Mouse (Mus musculus) kidney, adult 2 months (tissue): Measurements from ENCODE around the gene Kcnk7. TPM values are rescaled to one million over a fixed set of nuclear protein-coding genes. Genes with fewer than 3 reads are reported as not detected.

Experiments used
- DNase-seq: peaks from one replicate; pipeline ENCODE4 v3.0.0; 2021
- H3K27ac ChIP-seq: fragments of 200-500 bp; 2 replicates; pipeline ENCODE4 v1.5.1; 2012; ENCODE audit warnings: low read depth, low read length, control low read depth, inconsistent platforms; ENCODE audit not compliant: insufficient read depth
- H3K27me3 ChIP-seq: fragments of 200-500 bp; replicated peaks from 2 replicates; pipeline ENCODE4 v1.6.1; 2012; ENCODE audit warnings: mild to moderate bottlenecking, moderate library complexity, low read length, inconsistent platforms; ENCODE audit not compliant: control insufficient read depth, insufficient read depth
- H3K36me3 ChIP-seq: fragments of 200-500 bp; 2 replicates; pipeline ENCODE4 v1.6.1; 2012; ENCODE audit warnings: mild to moderate bottlenecking, moderate library complexity, low read length, inconsistent platforms; ENCODE audit not compliant: control insufficient read depth, insufficient read depth
- H3K4me1 ChIP-seq: fragments of 200-500 bp; 2 replicates; pipeline ENCODE4 v1.6.1; 2011; ENCODE audit warnings: low read length; ENCODE audit not compliant: control insufficient read depth, insufficient read depth
- H3K4me3 ChIP-seq: fragments of 200-500 bp; 2 replicates; pipeline ENCODE4 v1.5.1; 2011; ENCODE audit warnings: mild to moderate bottlenecking, low read depth, low read length, control low read depth; ENCODE audit not compliant: insufficient read depth
- CTCF ChIP-seq: fragments of 200-500 bp; conservative IDR thresholded peaks from 2 replicates; pipeline ENCODE4 v1.5.1; 2011; ENCODE audit warnings: low read depth, mild to moderate bottlenecking, control low read depth, low read length, moderate library complexity, mixed read lengths; ENCODE audit not compliant: insufficient read depth, insufficient read length
- POLR2A ChIP-seq: fragments of 200-500 bp; IDR thresholded peaks from one replicate; pipeline ENCODE4 v1.6.1; 2011; ENCODE audit warnings: low read depth, low read length, control low read depth
- WGBS: fragments of 180-500 bp; shearing (Covaris S2); methylation state at CpG from one replicate; pipeline ENCODE4 v1.1.7; 2018; 5-methylcytosine and 5-hydroxymethylcytosine counted together
- polyA plus RNA-seq: library from polyadenylated mRNA; depleted of rRNA; stranded (reverse); fragments of >200 nt; gene quantifications from 2 replicates; pipeline ENCODE4 v1.2.3, GENCODE M21; 2012

The Kcnk7 gene
- polyA plus RNA-seq, 1 experiment = 0.13 TPM

DNA sequence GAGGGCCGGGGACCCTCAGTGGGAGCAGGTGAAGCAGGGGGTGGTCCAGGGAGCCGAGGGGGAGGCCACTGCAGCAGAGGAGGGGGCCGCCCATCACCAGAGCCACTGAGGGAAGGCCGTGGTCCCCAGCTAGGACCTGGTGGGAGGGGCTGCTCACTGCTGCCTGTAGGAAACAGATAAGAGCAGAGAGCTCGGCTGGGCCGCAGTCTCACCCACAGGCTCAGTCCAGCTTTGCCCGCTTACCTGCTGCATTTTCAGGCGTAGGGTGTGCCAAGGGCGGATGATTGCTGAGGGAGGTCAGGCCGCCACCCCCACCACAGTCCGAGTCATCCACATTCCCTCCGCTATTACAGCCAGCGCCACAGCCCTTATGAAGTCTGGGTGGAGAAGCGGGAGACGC is 38.7 kb upstream of the Kcnk7 start:
- TF ChIP-seq CTCF (no peak), POLR2A (no peak)
- 90% methylated on average over 15 of the region's 15 CpGs for WGBS

DNA sequence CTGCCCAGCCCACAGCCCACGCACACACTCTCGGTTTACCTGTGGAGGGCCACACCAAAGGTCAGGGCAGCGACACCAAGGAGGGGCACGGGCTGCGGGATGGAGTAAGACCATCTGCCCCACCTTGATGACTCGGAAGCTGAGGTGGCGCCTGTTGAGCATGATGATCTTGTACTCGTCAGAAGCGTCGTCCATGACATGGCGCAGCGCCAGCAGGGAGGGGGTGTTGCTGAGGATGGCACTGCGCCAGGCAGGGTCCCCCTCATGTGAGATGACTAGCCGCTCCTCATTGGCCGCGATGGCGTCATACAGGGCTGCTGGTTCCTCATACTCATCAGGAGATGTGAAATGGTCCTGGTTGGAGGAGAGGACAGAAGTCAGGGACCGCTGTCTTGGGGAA is 37.8 kb upstream of the Kcnk7 start:
- Histone ChIP-seq H3K4me1 (peaks cover 7% of the 10 kb centered on the region; the same call in 1 of the 2 replicates), H3K27ac (no peak overlapping the region), H3K4me3 (no peak overlapping the region), H3K36me3 (no peaks in the 10 kb centered on the region; the same call in 1 of the 2 replicates), H3K27me3 (no peaks in the 10 kb centered on the region)
- no peak for TF ChIP-seq POLR2A
- TF ChIP-seq CTCF = no peak
- 88% methylated on average over 18 of the region's 18 CpGs for WGBS
- no peak for DNase-seq

More for the DNA sequence above, 38.7 kb upstream of the Kcnk7 start:
- Histone ChIP-seq H3K4me3 (no peak overlapping the region), H3K36me3 (no peaks in the 10 kb centered on the region; the same call in 1 of the 2 replicates), H3K27ac (no peak overlapping the region), H3K27me3 (no peaks in the 10 kb centered on the region), H3K4me1 (peaks cover 7% of the 10 kb centered on the region; the same call in 1 of the 2 replicates)
- no peak for DNase-seq

DNA sequence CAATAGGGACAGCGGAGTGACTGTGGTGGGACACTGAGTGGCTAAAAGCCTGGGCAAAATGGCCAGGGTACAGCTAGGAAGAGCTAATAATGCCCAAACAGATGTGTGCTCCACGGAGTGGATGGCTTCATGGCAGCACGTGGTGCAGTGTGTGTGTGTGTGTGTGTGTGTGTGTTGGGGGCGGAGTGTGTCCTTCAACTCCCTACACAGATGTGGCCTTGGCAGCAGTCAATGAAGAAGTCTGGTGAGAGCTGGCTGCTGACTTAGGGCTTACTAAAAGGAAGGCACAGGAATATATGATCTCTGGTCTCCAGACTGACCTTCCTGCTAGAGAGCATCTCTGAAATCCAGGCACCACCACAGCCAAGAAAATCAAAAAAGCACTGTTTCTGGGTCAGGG is 35.8 kb upstream of the Kcnk7 start:
- Histone ChIP-seq H3K27ac (no peak overlapping the region), H3K36me3 (no peaks in the 10 kb centered on the region; the same call in 1 of the 2 replicates), H3K27me3 (no peaks in the 10 kb centered on the region), H3K4me3 (no peak overlapping the region), H3K4me1 (peaks cover 3% of the 10 kb centered on the region; the same call in 1 of the 2 replicates)
- no peak for DNase-seq
- TF ChIP-seq POLR2A = no peak
- no peak for TF ChIP-seq CTCF
- WGBS = 82% methylated on average over 4 of the region's 4 CpGs

DNA sequence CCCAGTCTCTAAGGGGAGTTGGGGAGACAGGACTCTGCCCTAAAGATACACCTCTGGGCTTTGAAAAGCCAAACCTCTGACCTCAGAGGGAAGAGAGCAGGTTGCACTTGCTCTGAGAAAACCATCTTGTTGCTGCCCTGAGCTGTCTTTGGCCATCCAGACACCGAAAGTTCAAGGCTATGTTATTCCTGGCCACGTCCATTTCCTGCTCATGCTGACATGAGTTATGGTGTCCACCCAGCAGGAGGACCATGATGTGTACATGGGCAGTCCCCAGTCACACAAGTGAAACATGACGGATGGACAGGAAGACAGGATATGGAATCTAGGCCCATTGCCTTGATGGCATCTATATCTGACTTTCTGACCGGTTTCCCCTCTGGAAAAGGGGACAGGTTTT is 23.7 kb upstream of the Kcnk7 start:
- H3K4me1 ChIP-seq = no peaks in the 10 kb centered on the region
- 49% methylated on average over 4 of the region's 4 CpGs for WGBS
- no peak overlapping the region for H3K4me3 ChIP-seq
- no peak overlapping the region for H3K27ac ChIP-seq
- peak; percentile 70 for DNase-seq
- H3K36me3 ChIP-seq = peaks cover under 1% of the 10 kb centered on the region
- no peaks in the 10 kb centered on the region for H3K27me3 ChIP-seq
- no peak for TF ChIP-seq CTCF
- no peak for TF ChIP-seq POLR2A

DNA sequence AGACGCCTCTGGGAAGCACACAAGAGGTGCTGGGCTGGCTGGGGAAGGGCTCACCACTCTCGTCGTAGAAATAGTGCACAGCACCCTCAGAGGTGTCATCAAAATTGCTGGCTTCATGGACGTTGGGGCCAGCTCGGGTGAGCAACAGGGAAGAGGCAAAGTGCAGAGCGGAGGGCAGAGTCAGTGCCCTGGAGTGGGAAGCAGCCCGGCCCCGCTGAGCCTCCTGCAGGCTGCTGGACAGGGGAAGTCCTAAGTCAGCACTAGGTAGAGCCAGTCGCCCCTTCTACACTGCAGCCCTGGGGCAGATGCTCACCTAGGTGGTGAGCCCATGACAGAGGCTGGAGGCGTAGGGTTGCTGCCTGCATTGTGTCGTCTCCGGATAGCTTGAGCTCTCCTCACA is 19.9 kb upstream of the Kcnk7 start:
- Histone ChIP-seq H3K4me3 (no peak overlapping the region), H3K4me1 (no peaks in the 10 kb centered on the region; the same call in 1 of the 2 replicates), H3K36me3 (peaks cover 2% of the 10 kb centered on the region; the same call in 1 of the 2 replicates), H3K27ac (no peak overlapping the region), H3K27me3 (no peaks in the 10 kb centered on the region)
- DNase-seq = peak; percentile 42
- 76% methylated on average over 12 of the region's 12 CpGs for WGBS
- TF ChIP-seq CTCF (no peak), POLR2A (no peak)

DNA sequence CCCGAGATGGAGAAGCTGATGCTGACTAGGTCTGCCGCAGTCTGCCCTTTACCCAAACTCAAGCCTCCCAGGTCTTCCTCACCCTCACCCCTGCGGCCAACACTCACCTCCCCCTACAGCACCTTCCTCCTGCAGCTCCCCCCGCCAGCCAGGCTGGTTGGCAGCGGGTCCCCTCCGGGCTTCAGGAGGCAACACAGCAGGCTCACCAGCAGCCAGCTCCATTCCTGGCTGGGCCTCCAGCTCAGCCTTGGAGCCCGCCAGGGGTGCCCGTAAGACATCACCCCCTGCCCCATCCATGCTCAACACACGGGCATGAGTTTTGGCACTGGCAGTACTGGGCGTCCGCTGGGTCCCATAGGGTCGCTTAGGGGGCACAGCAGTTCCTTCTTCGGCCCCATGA is 19.2 kb upstream of the Kcnk7 start:
- 90% methylated on average over 13 of the region's 13 CpGs for WGBS

DNA sequence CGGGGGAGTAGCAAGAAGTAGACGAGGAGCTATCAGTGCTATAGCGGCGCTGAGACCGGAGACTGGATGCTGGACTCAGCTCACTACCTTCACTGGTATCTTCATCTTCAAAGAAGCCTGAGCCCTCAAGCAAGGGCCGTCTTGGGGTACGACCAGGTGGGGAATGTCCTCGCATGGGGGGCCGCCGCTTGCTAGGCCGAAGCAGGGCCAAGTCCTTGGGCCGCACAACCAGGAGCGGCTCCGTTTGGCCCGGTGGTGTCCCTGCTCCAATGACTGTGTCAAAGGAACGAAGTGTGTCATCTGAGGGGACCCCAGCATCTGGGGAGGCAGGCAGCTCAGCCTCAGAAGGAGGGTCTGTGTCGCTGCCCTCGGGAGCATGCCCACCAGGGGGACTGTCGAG is 18.7 kb upstream of the Kcnk7 start:
- no peak for DNase-seq
- Histone ChIP-seq H3K36me3 (peaks cover 2% of the 10 kb centered on the region; the same call in 1 of the 2 replicates), H3K4me1 (peaks cover under 1% of the 10 kb centered on the region), H3K4me3 (no peak overlapping the region), H3K27ac (no peak overlapping the region), H3K27me3 (no peaks in the 10 kb centered on the region)
- TF ChIP-seq CTCF = no peak
- no peak for TF ChIP-seq POLR2A
- 95% methylated on average over 19 of the region's 19 CpGs for WGBS

More for the DNA sequence above, 19.2 kb upstream of the Kcnk7 start:
- TF ChIP-seq CTCF = no peak
- no peak for TF ChIP-seq POLR2A
- Histone ChIP-seq H3K4me1 (no peaks in the 10 kb centered on the region; the same call in 1 of the 2 replicates), H3K4me3 (no peak overlapping the region), H3K27ac (no peak overlapping the region), H3K27me3 (no peaks in the 10 kb centered on the region), H3K36me3 (peaks cover 2% of the 10 kb centered on the region; the same call in 1 of the 2 replicates)
- DNase-seq = no peak
